Mouse (Mus musculus) kidney, postnatal 36 days (tissue): ENCODE results near the gene Fancc.
"Not testable (repeated sequence)": the region's sequence is repeated elsewhere in the genome, so short reads cannot be mapped to it uniquely, and the experiment has no call there.

Source experiments
- DNase-seq, 2 experiments: peaks; one replicate each; pipeline ENCODE4 v3.0.0; 2021 to 2022; ENCODE audit warnings: mixed read lengths in 2 of 2

Gene Fancc

GRCm38 (mm10) chr13:63416824-63417223 is 80.3 kb downstream of the Fancc start:
- no peak for DNase-seq

- no peak for DNase-seq
Observed at GRCm38 (mm10) chr13:63412662-63413061, 84.4 kb downstream of the Fancc start.

DNA sequence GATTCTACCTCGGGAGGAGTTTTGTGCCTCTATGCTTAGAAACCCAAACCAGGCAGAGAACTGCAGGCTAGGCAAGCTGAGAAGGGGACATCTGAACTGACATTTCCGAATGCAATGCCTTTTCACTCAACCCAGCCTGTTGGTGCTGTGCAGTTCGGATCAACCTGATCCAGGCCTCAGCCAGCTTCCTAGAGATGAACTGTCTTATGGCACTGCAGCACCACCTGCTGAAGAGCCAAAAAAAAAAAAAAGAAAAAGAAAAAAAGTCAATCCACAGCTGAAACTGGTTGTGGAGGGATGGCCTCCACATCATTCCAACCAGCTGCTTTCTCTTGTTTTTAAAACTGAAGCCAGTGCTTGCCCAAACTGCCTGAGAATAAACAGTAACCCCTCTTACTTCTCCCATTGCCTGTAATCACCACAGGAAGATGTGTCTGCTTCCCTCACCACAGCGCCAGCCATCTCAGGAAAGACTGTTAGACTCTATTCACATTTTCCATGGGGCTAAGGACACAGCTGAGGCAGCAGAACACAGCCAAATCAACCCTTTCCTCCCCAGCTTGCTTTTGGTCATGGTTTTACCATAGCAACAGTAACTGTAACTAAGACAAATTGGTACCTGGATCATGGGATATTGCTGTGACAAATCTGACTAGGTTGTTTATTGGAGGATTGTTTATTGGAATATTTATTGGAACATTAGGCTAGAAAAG is 85.6 kb downstream of the Fancc start:
- peak; percentile 24 to 26 for DNase-seq

DNA sequence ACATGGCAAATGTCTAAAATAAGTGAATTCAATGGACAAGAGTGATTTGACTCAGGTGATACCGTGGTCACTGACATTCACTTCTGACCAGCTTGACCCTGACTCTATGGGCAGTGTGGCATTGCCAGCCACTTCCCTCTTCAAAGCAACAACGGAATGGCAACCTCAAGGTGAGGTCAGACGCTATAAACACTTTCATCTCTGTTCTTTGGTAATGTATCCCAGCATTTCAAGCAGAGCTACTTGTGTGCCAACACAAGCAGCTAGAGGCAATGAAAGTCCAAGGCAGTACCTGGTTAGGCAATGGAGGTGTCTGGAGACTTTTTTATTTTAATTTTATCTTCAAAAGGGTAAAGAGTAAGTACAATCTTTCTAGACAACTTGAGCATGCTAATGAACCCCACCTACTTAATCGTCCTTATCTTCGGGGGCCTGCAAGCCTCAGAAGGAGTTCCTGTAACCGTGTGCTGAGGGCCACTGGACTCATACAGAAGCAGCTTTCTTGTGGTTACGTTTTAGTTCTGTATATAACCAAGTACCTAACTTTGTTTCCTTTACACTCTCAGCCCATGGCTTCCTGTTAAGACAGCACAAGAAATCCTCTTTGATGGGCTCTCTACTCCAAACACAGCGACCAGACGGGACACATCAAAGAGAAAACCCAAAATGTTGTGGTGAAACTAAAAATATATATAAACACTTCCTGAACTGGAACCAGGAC is 86.3 kb downstream of the Fancc start:
- peak in 1 of 2 experiments; percentile 27 for DNase-seq

DNA sequence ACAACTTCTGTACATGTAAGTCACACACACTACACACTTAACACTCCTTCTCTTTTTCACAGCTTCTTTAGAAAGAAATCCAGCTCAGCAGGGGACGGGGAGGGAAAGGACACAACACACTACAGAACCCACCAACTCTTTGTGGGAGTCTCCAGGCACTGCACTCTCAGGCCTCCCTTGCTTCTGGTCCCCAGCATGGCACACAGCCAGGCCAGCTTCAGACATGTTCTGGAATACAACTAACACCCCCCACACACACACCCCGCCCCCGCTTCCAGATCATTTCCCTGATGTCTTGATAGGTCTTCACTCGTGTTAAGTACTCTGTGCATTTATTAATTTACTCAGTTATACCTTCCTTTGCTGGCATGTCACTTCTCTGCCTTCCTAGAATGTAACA is 91.9 kb downstream of the Fancc start:
- DNase-seq: peak in 1 of 2 experiments; percentile 16

DNA sequence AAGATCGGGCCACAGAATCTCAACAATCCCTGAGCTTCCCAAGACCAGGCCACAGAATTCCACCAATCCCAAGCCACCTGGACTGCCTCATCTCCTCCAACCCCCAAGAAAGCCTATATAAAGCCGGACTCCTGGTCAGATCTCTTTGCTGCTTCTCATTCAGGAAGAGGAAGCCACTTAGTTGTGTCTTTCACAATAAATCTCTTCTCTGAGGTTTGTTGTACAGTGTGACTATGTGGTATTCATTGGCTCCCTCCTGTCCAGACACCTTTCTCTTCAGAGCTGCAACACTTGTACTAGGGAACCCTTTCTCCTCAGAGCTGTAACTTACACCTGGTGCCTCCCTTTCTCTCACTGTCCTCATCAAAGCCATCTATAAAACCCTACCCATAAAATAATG is 92.4 kb downstream of the Fancc start:
- DNase-seq: no peak

DNA sequence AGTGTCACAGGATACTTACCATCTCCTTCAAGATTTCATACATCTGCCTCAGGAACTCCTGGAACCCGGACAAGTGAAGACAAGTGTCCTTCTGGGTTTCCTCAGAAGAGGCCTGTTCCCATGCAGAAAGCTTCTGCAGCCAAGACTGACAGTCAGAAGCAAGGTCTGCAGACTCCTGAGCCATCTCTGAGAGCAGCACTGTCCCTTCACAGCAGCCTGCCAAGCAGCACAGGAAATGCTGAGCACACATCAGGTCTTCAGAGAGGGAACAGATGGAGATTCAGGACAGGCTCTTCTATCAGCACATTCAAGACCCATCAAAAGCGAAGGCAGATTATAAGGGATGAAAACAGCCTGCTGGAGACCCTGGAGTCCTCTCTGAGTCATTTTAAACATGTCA is 94.3 kb downstream of the Fancc start:
- no peak for DNase-seq

- DNase-seq: no peak
Observed at GRCm38 (mm10) chr13:63400069-63400468, 97.0 kb downstream of the Fancc start.

GRCm38 (mm10) chr13:63397420-63397819 is 99.7 kb downstream of the Fancc start:
- DNase-seq: peak; percentile 35 to 90

DNA sequence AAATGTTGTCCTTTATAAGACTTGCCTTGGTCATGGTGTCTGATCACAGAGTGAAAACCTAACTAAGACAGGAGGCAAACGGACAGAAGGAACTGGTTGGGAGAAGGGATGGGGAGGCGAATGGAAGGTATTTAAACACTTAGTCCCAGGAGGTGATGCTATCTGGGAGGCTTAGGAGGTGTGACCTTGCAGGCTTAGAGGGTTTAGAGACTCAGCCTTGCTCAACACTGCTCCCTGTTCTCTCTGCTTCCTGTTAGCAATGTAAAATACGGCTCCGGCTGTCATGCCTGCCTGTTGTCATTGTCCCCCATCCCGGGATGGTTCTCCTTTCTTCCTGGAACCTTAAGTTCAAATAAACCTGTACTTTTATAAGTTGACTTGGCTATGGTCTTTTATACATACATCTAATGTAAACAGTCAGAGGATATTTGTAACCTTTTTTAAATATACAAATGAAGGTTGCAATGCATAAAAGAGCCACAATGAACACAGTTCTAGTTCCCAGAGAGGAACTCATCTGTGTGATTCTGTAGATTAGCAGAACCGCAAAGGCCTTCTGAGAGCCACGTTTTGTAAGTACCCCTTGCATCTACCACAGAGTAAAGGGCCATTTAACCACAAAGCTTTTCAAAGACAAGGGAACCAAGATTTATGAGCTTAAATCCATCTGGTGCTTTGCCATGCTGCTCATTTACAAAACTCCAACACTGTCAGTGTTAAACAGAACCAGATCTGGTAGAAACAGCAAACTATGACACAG is 102.6 kb downstream of the Fancc start:
- DNase-seq: no peak

- DNase-seq: no peak
Observed at GRCm38 (mm10) chr13:63385234-63385633, 111.8 kb downstream of the Fancc start.

GRCm38 (mm10) chr13:63384775-63385174 is 112.3 kb downstream of the Fancc start:
- no peak for DNase-seq

- DNase-seq: no peak
Observed at GRCm38 (mm10) chr13:63382206-63382605, 114.9 kb downstream of the Fancc start.

GRCm38 (mm10) chr13:63373460-63374166 is 123.5 kb downstream of the Fancc start:
- peak in 1 of 2 experiments; percentile 54 for DNase-seq

DNA sequence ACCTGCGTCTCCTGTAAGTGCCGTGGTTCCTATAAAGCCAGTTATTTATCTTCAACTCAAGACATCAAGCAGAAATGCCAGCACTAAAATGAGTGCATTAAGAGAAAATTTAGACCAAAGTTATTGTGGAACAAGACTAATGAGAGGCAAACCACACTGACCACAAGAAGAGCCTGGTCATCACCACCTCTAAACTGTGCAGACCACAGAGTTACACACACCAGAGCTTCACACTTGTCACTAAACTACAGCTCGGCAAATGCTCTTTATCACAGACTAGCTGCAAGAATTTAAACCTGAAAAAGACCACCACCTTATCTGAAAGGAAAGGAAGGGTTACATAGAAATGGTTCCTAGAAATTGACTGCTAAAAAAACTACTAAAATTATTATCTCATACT is 135.3 kb downstream of the Fancc start:
- no peak for DNase-seq

GRCm38 (mm10) chr13:63360111-63360885 is 136.8 kb downstream of the Fancc start:
- DNase-seq: no peak

DNA sequence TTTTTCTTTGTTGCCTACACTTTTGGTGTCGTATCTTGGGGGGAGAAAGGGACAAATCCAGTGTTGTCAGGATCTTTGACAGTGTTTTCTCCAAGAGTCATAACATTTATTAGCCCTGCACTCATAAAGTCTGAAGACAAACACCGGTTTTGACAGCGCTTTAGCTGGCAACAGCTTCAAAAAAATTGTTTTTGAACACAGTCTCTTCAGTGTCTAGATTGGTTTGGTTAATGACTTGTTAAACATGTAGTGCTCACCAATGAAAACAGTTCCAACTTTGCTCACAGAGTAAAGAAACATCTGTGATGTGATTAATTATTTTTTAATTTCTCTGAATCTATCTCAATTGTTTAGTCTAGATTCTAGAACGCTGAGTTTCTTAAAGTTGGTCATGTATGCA is 137.7 kb downstream of the Fancc start:
- DNase-seq: no peak

DNA sequence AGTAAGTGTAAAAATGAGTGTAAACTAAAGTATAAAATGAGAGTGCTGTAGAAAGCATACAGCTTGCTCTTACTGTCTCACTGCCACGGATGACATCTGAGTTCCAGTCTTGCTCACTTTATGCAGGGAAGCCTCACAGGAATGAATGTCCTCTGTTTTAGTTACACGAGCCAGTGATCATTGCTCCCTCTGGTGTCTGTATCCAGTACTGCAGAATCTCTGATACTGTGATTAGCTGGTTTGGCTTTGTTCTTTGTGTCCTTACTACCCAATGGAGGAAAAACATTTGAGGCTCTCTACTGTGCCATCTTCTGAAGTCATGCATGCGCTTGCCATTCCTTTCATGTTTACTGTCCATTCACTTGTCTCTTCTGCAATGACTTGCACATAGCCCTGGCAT is 140.5 kb downstream of the Fancc start:
- peak; percentile 68 to 83 for DNase-seq

DNA sequence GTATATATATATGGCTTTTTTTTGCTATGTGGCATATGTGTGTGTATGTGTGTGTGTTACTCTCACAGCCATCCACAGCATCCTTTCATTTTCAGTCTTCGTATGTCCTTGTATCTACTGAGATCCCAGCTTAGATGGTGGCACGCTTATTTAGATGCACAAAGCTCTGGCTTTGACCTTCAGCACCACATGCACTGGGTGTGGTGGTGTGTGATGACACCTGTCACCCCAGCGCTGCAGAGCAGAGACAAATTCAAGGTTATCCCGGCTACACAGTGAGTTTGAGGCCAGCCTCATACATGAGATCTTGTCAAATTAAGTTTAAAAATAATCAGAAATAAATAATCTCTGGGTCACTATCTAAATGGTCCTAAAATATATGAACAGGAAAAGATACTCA is 141.0 kb downstream of the Fancc start:
- no peak for DNase-seq

GRCm38 (mm10) chr13:63353312-63353711 is 143.8 kb downstream of the Fancc start:
- DNase-seq: not testable (repeated sequence)

DNA sequence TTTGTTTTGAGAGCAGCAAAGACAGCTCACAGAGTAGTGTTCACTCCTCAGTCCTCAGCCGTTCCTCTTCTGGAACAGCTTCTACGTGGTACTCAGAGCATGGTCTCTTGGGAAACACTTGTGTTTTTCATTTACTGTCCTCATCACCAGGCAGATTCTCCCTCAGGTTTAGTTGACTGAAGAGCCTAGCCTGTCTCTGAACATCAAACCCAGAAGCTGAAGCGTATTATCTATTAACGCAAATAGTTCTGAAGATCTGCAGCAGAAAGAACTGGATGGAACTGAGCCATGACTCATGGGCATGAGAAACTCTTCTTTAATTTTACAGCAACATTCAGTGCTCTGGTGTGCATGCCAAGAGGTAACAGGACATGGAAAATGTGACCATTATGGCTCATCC is 147.0 kb downstream of the Fancc start:
- DNase-seq: no peak

GRCm38 (mm10) chr13:63347639-63348038 is 149.4 kb downstream of the Fancc start:
- no peak for DNase-seq
